Comparison of ENCODE assay signal across 19 mouse cellular contexts in genomic region chr11:47371616-47372015, GRCm38 (mm10).
A peak's percentile ranks its signal among the peaks of the same experiment; 100 is the strongest.
DNase-seq lines count a peak whose midpoint lies in the region; ATAC-seq and TF ChIP-seq lines count a peak whose summit lies in the region.
"Had no signal": no experiment of that assay in that cellular context is flagged by ENCODE, and none has a peak within 500 bp of the region (broad histone marks: within the 10 kb centered on the region; RNA-seq: fewer than 3 reads in every experiment).

No protein-coding gene starts in this region.

- TF ChIP-seq EP300 in liver, postnatal 0 days (IDR thresholded peaks at IDR 0.05; ENCODE audit: low read depth), result no peak

- no peaks in the 10 kb centered on the region for H3K36me3 ChIP-seq in heart, embryonic 11.5 days (ENCODE audit: control insufficient read depth, insufficient read depth, low read length)
- H3K36me3 ChIP-seq in liver, postnatal 0 days (replicated peaks; ENCODE audit: insufficient read depth, low read length), result no peaks in the 10 kb centered on the region
- H3K36me3 ChIP-seq: embryonic facial prominence, embryonic 13.5 days; forebrain, embryonic 12.5 days; G1E; hindbrain, embryonic 15.5 days had no signal

- ATAC-seq in heart, embryonic 11.5 days (replicated peaks; ENCODE audit: insufficient number of reproducible peaks, low FRiP score, low TSS enrichment), result no peak
- no peak for ATAC-seq in liver, postnatal 0 days
- ATAC-seq: CD4-positive, CD25-positive, alpha-beta regulatory T cell, adult 4 months; forebrain, embryonic 16.5 days; intestine, embryonic 16.5 days had no signal

- 0 out of 2 replicates have a peak, but pooled peaks cover 3% of the 10 kb centered on the region for H3K4me1 ChIP-seq in heart, embryonic 11.5 days (ENCODE audit: control insufficient read depth, insufficient read depth, low read length)
- H3K4me1 ChIP-seq in liver, postnatal 0 days (ENCODE audit: insufficient read depth), result no peaks in the 10 kb centered on the region
- H3K4me1 ChIP-seq: embryonic facial prominence, embryonic 13.5 days; forebrain, embryonic 12.5 days; hindbrain, embryonic 15.5 days had no signal

- no peak overlapping the region for H3K4me2 ChIP-seq in heart, embryonic 11.5 days
- H3K4me2 ChIP-seq in liver, postnatal 0 days (ENCODE audit: low read depth, low read length), result no peak overlapping the region
- H3K4me2 ChIP-seq: embryonic facial prominence, embryonic 13.5 days; forebrain, embryonic 12.5 days; hindbrain, embryonic 15.5 days had no signal

- no peaks in the 10 kb centered on the region for H3K27me3 ChIP-seq in heart, embryonic 11.5 days (ENCODE audit: control insufficient read depth, insufficient read depth, low read length)
- no peaks in the 10 kb centered on the region for H3K27me3 ChIP-seq in liver, postnatal 0 days (ENCODE audit: insufficient read depth, low read length)
- H3K27me3 ChIP-seq: embryonic facial prominence, embryonic 13.5 days; forebrain, embryonic 12.5 days; hindbrain, embryonic 15.5 days had no signal

- no peak for TF ChIP-seq CTCF in liver, postnatal 0 days (IDR thresholded peaks at IDR 0.05; ENCODE audit: low read depth)

- no peak overlapping the region for H3K4me3 ChIP-seq in heart, embryonic 11.5 days (ENCODE audit: low read depth, low read length)
- H3K4me3 ChIP-seq in liver, postnatal 0 days (ENCODE audit: low read depth, low read length), result no peak overlapping the region
- H3K4me3 ChIP-seq: embryonic facial prominence, embryonic 13.5 days; forebrain, embryonic 12.5 days; hindbrain, embryonic 15.5 days had no signal

- H3K9ac ChIP-seq in heart, embryonic 11.5 days (ENCODE audit: low read depth, low read length), result no peak overlapping the region
- H3K9ac ChIP-seq in liver, postnatal 0 days (replicated peaks), result no peak overlapping the region
- H3K9ac ChIP-seq: embryonic facial prominence, embryonic 13.5 days; forebrain, embryonic 12.5 days; hindbrain, embryonic 15.5 days had no signal

- DNase-seq in gastrocnemius, adult 18-20 months (ENCODE audit: low spot score), result peak; percentile 27
- no peak for DNase-seq in gastrocnemius, postnatal 14 days
- peak; percentile 9 for DNase-seq in heart, adult 8-10 months (ENCODE audit: low spot score)
- peak; percentile 36 for DNase-seq in adipocyte (ENCODE audit: low spot score)
- DNase-seq in heart, postnatal 14 days, result peak; percentile 5 to 24
- DNase-seq in liver, postnatal 0 days, result no peak
- DNase-seq: B cell, adult 2 months; cerebellum, adult 18-20 months; cerebellum, adult 9-11 months; cerebellum, postnatal 36 days; kidney, adult 8-10 months had no signal

- intact Hi-C loops in gastrocnemius, postnatal 14 days (cut with DNase I; ENCODE audit: low total_unique reads), result no loop called here
- intact Hi-C loops in heart, postnatal 14 days (cut with DNase I), result loop anchor here (10.0 kb wide), 1 partner anchor 347 kb away; no protein-coding TSS in a partner anchor

- no peaks in the 10 kb centered on the region for H3K9me3 ChIP-seq in heart, embryonic 11.5 days (replicated peaks; ENCODE audit: control insufficient read depth, low read length)
- no peaks in the 10 kb centered on the region for H3K9me3 ChIP-seq in liver, postnatal 0 days (ENCODE audit: low read length)
- H3K9me3 ChIP-seq: embryonic facial prominence, embryonic 13.5 days; forebrain, embryonic 12.5 days; hindbrain, embryonic 15.5 days had no signal

- no peak overlapping the region; the same call in 1 of the 2 replicates for H3K27ac ChIP-seq in heart, embryonic 11.5 days (ENCODE audit: low read depth, low read length)
- no peak overlapping the region for H3K27ac ChIP-seq in liver, postnatal 0 days (ENCODE audit: low read depth)
- H3K27ac ChIP-seq: embryonic facial prominence, embryonic 13.5 days; forebrain, embryonic 12.5 days; hindbrain, embryonic 15.5 days had no signal

- 49% methylated on average over 2 of the region's 2 CpGs for WGBS in heart, embryonic 11.5 days (ENCODE audit: insufficient replicate concordance)
- WGBS in liver, postnatal 0 days (ENCODE audit: insufficient replicate concordance), result 83% methylated on average over 2 of the region's 2 CpGs

Comparison
In these comparisons a context has a peak if more than half of its experiments do, and no peak if none do; other contexts are left out.
1. DNase-seq: peak in gastrocnemius, adult 18-20 months (single experiment), heart, adult 8-10 months (single experiment), adipocyte (single experiment) and heart, postnatal 14 days (2 of 2); none in gastrocnemius, postnatal 14 days (single experiment) and liver, postnatal 0 days (single experiment).